Mouse (Mus musculus) cerebellum, postnatal 25 days (tissue): Measurements from ENCODE around the gene Nrbp1.

Experiments
- DNase-seq, 2 experiments: peaks; one replicate each; pipeline ENCODE4 v3.0.0; 2021; ENCODE audit warnings: mixed read lengths in 2 of 2

Nrbp1 gene

GRCm38 (mm10) chr5:31273018-31273417 lies 32.4 kb downstream of the Nrbp1 start:
- no peak for DNase-seq

- DNase-seq, result no peak
Observed at GRCm38 (mm10) chr5:31279245-31279988, 38.8 kb downstream of the Nrbp1 start.

GRCm38 (mm10) chr5:31288225-31288624 lies 47.6 kb downstream of the Nrbp1 start:
- no peak for DNase-seq

GRCm38 (mm10) chr5:31288655-31289054 lies 48.0 kb downstream of the Nrbp1 start:
- no peak for DNase-seq

- DNase-seq, result no peak
Observed at GRCm38 (mm10) chr5:31289626-31290230, 49.1 kb downstream of the Nrbp1 start.

- DNase-seq, result peak; percentile 95 to 97
Observed at GRCm38 (mm10) chr5:31290521-31291360, 50.1 kb downstream of the Nrbp1 start, which contains the start of gene Ift172. TSS of gene Ift172 (minus strand) at chr5:31291116.

- DNase-seq, result no peak
Observed at GRCm38 (mm10) chr5:31291361-31291688, 50.7 kb downstream of the Nrbp1 start.

GRCm38 (mm10) chr5:31294964-31295605 lies 54.4 kb downstream of the Nrbp1 start:
- DNase-seq, result peak; percentile 38 to 44

- DNase-seq, result peak; percentile 77 to 84
Observed at GRCm38 (mm10) chr5:31295606-31296141, 55.0 kb downstream of the Nrbp1 start, which contains the start of gene Fndc4. TSS of gene Fndc4 (minus strand) at chr5:31296080.

- no peak for DNase-seq
Observed at GRCm38 (mm10) chr5:31297047-31297757, 56.5 kb downstream of the Nrbp1 start, which contains the start of gene Gckr. TSS of gene Gckr (plus strand) at chr5:31297443.

- DNase-seq, result no peak
Observed at GRCm38 (mm10) chr5:31297981-31298380, 57.3 kb downstream of the Nrbp1 start.

- no peak for DNase-seq
Observed at GRCm38 (mm10) chr5:31298486-31298885, 57.8 kb downstream of the Nrbp1 start.
